Mouse (Mus musculus) left cerebral cortex, postnatal 14 days (tissue): ENCODE measurements around the gene Abcf1. TPM values are rescaled to one million over a fixed set of nuclear protein-coding genes. Genes with fewer than 3 reads are reported as not detected.

Source experiments
- DNase-seq, 2 experiments: peaks; one replicate each; pipeline ENCODE4 v3.0.0; 2021 to 2022; ENCODE audit warnings: low spot score in 2 of 2, mixed read lengths in 1 of 2
- intact Hi-C: fragments of 180-260 bp; cut with DNase I; formaldehyde crosslinking; loops from one replicate; pipeline ENCODE4 v1.15.1; 2025
- microRNA-seq, 2 experiments: library from miRNA; unstranded; fragments of <30 nt; microRNA quantifications; one replicate each; pipeline ENCODE4 v1.2.0; 2022
- total RNA-seq, 2 experiments: library from RNA; stranded (reverse); gene quantifications; 2 replicates each; pipeline ENCODE4 v1.2.3; 2021

Gene Abcf1
- total RNA-seq, 2 experiments from 2014 or later = 77.1 to 77.8 TPM

DNA sequence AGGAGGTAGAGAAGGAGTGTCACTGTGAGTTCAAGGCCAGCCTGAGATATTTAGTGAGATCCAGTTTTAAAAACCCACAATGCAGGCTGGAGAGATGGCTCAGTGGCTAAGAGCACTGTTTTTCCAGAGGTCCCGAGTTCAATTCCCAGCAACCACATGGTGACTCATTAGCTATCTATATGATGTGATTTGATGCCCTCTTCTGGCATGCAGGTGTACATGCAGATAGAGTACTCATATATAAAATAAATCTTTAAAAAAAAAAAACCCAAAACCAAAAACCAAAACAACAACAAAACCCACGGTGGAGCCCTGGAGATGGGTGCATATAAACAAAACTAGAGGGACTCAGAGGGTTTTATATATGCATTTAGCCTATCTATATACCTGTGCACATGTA lies 62.0 kb downstream of the Abcf1 start:
- DNase-seq = no peak
- intact Hi-C loops = no loop called here

Small RNAs within 50 kb of the gene (microRNA-seq; reads per million reads assigned to microRNA genes)
- 0 to 0.53 reads per million in 2 experiments for gene Mir1894
- gene Mir877 = 634 to 684 reads per million in 2 experiments

Other genes with a start within 250 kb of the Abcf1 start
- gene Ier3, start 148.1 kb downstream of the Abcf1 start, total RNA-seq = 1 to 10 TPM; 5.4 to 5.7 TPM
- gene Flot1, start 146.5 kb downstream of the Abcf1 start, total RNA-seq = 100 to 1,000 TPM; 153 to 168 TPM
- 100 to 1,000 TPM; 771 to 797 TPM for gene Tubb5, start 131.5 kb downstream of the Abcf1 start, total RNA-seq
- gene Mdc1, start 128.2 kb downstream of the Abcf1 start, total RNA-seq = 10 to 100 TPM; 10.7 to 14.6 TPM
- 1 to 10 TPM; 5.1 TPM for gene Nrm, start 108.4 kb downstream of the Abcf1 start, total RNA-seq
- 10 to 100 TPM; 12.8 to 14.1 TPM for gene Ppp1r18, start 104.2 kb downstream of the Abcf1 start, total RNA-seq
- 10 to 100 TPM; 30.1 to 32.1 TPM for gene Dhx16, start 89.9 kb downstream of the Abcf1 start, total RNA-seq
- gene 2310061I04Rik, start 72.3 kb downstream of the Abcf1 start, total RNA-seq = 10 to 100 TPM; 65.2 to 66.9 TPM
- gene Atat1, start 59.7 kb downstream of the Abcf1 start, total RNA-seq = 10 to 100 TPM; 64.6 to 69.9 TPM
- 10 to 100 TPM; 40.0 to 41.7 TPM for gene Mrps18b, start 53.4 kb downstream of the Abcf1 start, total RNA-seq
- 10 to 100 TPM; 62.1 to 68.3 TPM for gene Ppp1r10, start 53.3 kb downstream of the Abcf1 start, total RNA-seq
- 100 to 1,000 TPM; 146 to 148 TPM for gene Gnl1, start 10.1 kb upstream of the Abcf1 start, total RNA-seq
- 10 to 100 TPM; 57.4 to 57.6 TPM for gene Prr3, start 10.5 kb upstream of the Abcf1 start, total RNA-seq
- 1 to 10 TPM; 1.0 to 1.1 TPM for gene H2-T24, start 50.8 kb upstream of the Abcf1 start, total RNA-seq
- gene H2-T23, start 63.1 kb upstream of the Abcf1 start, total RNA-seq = 1 to 10 TPM; 3.8 to 4.6 TPM
- 1 to 10 TPM; 4.3 to 6.7 TPM for gene H2-T22, start 73.0 kb upstream of the Abcf1 start, total RNA-seq
- not detected for gene Gm6034, start 73.2 kb upstream of the Abcf1 start, total RNA-seq
- under 1 TPM; 0.55 to 0.57 TPM for gene Gm11127, start 88.6 kb upstream of the Abcf1 start, total RNA-seq
- gene Gm19684, start 151.9 kb upstream of the Abcf1 start, total RNA-seq = not detected
- gene Gm7030, start 159.7 kb upstream of the Abcf1 start, total RNA-seq = not detected
- gene Gm8909, start 198.8 kb upstream of the Abcf1 start, total RNA-seq = not detected
- gene H2-T3, start 220.5 kb upstream of the Abcf1 start, total RNA-seq = not detected